Mouse (Mus musculus): Measurements from ENCODE around the gene Samm50.

- TF ChIP-seq NRF1 (IDR thresholded peaks at IDR 0.05; ENCODE audit: low read depth, low read length) (no peak), EP300 (IDR thresholded peaks at IDR 0.05; ENCODE audit: low read length) (no peak), CHD1 (IDR thresholded peaks at IDR 0.05; ENCODE audit: low read depth, low read length) (no peak), CTCF (conservative IDR thresholded peaks at IDR 0.05 in 1 of 2, IDR thresholded peaks at IDR 0.05 in 1 of 2; ENCODE audit: low read depth in 2 of 2, low read length in 2 of 2) (no peak), BHLHE40 (IDR thresholded peaks at IDR 0.05; ENCODE audit: low read depth, low read length) (no peak), ZC3H11A (IDR thresholded peaks at IDR 0.05; ENCODE audit: low read depth, low read length) (no peak)
Observed at GRCm38 (mm10) chr15:84224779-84225178, 32.7 kb downstream of the Samm50 start.

Measured in CH12.LX (cell line).